Mouse (Mus musculus) olfactory bulb, adult 2 months (tissue): ENCODE data around the gene Acvr1b. TPM values are rescaled to one million over a fixed set of nuclear protein-coding genes. Genes with fewer than 3 reads are reported as not detected.

Experiments
- H3K27ac ChIP-seq: fragments of 200-500 bp; 2 replicates; pipeline ENCODE4 v1.5.1; 2012; ENCODE audit warnings: low read depth, low read length; ENCODE audit not compliant: insufficient read depth
- H3K4me1 ChIP-seq: fragments of 200-500 bp; 2 replicates; pipeline ENCODE4 v1.6.1; 2012; ENCODE audit warnings: low read length; ENCODE audit not compliant: control insufficient read depth, insufficient read depth
- H3K4me3 ChIP-seq: fragments of 200-500 bp; 2 replicates; pipeline ENCODE4 v1.5.1; 2012; ENCODE audit warnings: mild to moderate bottlenecking, low read depth, low read length, moderate library complexity; ENCODE audit not compliant: insufficient read depth
- CTCF ChIP-seq: fragments of 200-500 bp; IDR thresholded peaks from 2 replicates; pipeline ENCODE4 v1.5.1; 2012; ENCODE audit warnings: low read depth, mild to moderate bottlenecking, low read length, moderate library complexity; ENCODE audit not compliant: insufficient read depth
- POLR2A ChIP-seq: fragments of 200-500 bp; IDR thresholded peaks from 2 replicates; pipeline ENCODE4 v1.6.1; 2012; ENCODE audit warnings: mild to moderate bottlenecking, low read depth, low read length, moderate library complexity; ENCODE audit not compliant: insufficient read depth
- WGBS: fragments of 180-500 bp; shearing (Covaris S2); methylation state at CpG from one replicate; pipeline ENCODE4 v1.1.7; 2018; 5-methylcytosine and 5-hydroxymethylcytosine counted together
- polyA plus RNA-seq: library from polyadenylated mRNA; stranded (reverse); fragments of >200 nt; gene quantifications from 2 replicates; pipeline ENCODE4 v1.2.4, GENCODE M21; 2012; ENCODE audit warnings: low replicate concordance; ENCODE audit not compliant: missing spikeins, insufficient read depth, insufficient read length

Acvr1b gene
- polyA plus RNA-seq, 1 experiment, result not detected

- TF ChIP-seq POLR2A (no peak), CTCF (no peak)
- no peak overlapping the region for H3K4me3 ChIP-seq
- peaks cover 15% of the 10 kb centered on the region for H3K4me1 ChIP-seq
- no peak overlapping the region for H3K27ac ChIP-seq
- 80% methylated on average over 7 of the region's 7 CpGs for WGBS
Measured at GRCm38 (mm10) chr15:101154700-101155616, 18.9 kb upstream of the Acvr1b start.

GRCm38 (mm10) chr15:101160128-101160527 lies 13.7 kb upstream of the Acvr1b start:
- peaks cover 22% of the 10 kb centered on the region for H3K4me1 ChIP-seq
- H3K27ac ChIP-seq, result no peak overlapping the region
- no peak for TF ChIP-seq POLR2A
- TF ChIP-seq CTCF, result no peak
- no peak overlapping the region for H3K4me3 ChIP-seq
- 30% methylated on average over 1 of the region's 1 CpGs for WGBS

- Histone ChIP-seq H3K4me3 (no peak overlapping the region; the same call in 1 of the 2 replicates), H3K27ac (no peak overlapping the region), H3K4me1 (peaks cover 22% of the 10 kb centered on the region)
- TF ChIP-seq POLR2A (no peak), CTCF (0 out of 2 replicates have a peak, but pooled peaks have one; percentile 5)
- 19% methylated on average over 7 of the region's 7 CpGs for WGBS
Measured at GRCm38 (mm10) chr15:101160591-101160990, 13.3 kb upstream of the Acvr1b start.

GRCm38 (mm10) chr15:101161534-101161933 lies 12.3 kb upstream of the Acvr1b start:
- no peak overlapping the region for H3K27ac ChIP-seq
- TF ChIP-seq CTCF (no peak), POLR2A (no peak)
- H3K4me1 ChIP-seq, result peaks cover 22% of the 10 kb centered on the region
- no peak overlapping the region for H3K4me3 ChIP-seq
- 91% methylated on average over 7 of the region's 7 CpGs for WGBS

GRCm38 (mm10) chr15:101163056-101163458 lies 10.8 kb upstream of the Acvr1b start:
- no peak overlapping the region for H3K4me3 ChIP-seq
- peaks cover 22% of the 10 kb centered on the region for H3K4me1 ChIP-seq
- no peak overlapping the region for H3K27ac ChIP-seq
- WGBS, result 31% methylated on average over 15 of the region's 15 CpGs
- TF ChIP-seq POLR2A (no peak), CTCF (no peak)

- H3K4me1 ChIP-seq, result peaks cover 22% of the 10 kb centered on the region
- H3K27ac ChIP-seq, result no peak overlapping the region
- H3K4me3 ChIP-seq, result no peak overlapping the region
- WGBS, result 66% methylated on average over 5 of the region's 5 CpGs
- no peak for TF ChIP-seq CTCF
- TF ChIP-seq POLR2A, result no peak
Measured at GRCm38 (mm10) chr15:101163854-101164253, 10.0 kb upstream of the Acvr1b start.

GRCm38 (mm10) chr15:101164291-101164690 lies 9.6 kb upstream of the Acvr1b start:
- TF ChIP-seq CTCF (no peak), POLR2A (no peak)
- no peak overlapping the region for H3K4me3 ChIP-seq
- peaks cover 22% of the 10 kb centered on the region for H3K4me1 ChIP-seq
- H3K27ac ChIP-seq, result no peak overlapping the region
- 80% methylated on average over 5 of the region's 5 CpGs for WGBS

GRCm38 (mm10) chr15:101165658-101166437 lies 8.0 kb upstream of the Acvr1b start:
- TF ChIP-seq CTCF (no peak), POLR2A (no peak)
- H3K27ac ChIP-seq, result no peak overlapping the region
- H3K4me3 ChIP-seq, result no peak overlapping the region
- H3K4me1 ChIP-seq, result peaks cover 15% of the 10 kb centered on the region
- WGBS, result 85% methylated on average over 16 of the region's 16 CpGs

GRCm38 (mm10) chr15:101167553-101167952 lies 6.3 kb upstream of the Acvr1b start:
- no peak for TF ChIP-seq CTCF
- TF ChIP-seq POLR2A, result no peak
- Histone ChIP-seq H3K4me1 (peaks cover 12% of the 10 kb centered on the region; the same call in 1 of the 2 replicates), H3K4me3 (no peak overlapping the region), H3K27ac (no peak overlapping the region)
- 79% methylated on average over 11 of the region's 11 CpGs for WGBS
